Mouse (Mus musculus) testis, adult 2 months (tissue): ENCODE measurements around the gene Sorcs3.

Experiments
- CTCF ChIP-seq: fragments of 200-500 bp; IDR thresholded peaks from 2 replicates; pipeline ENCODE4 v1.5.1; 2012; ENCODE audit warnings: low read depth, mild to moderate bottlenecking, inconsistent platforms, low read length, moderate library complexity; ENCODE audit not compliant: control insufficient read depth, insufficient read depth, insufficient replicate concordance
- POLR2A ChIP-seq: fragments of 200-500 bp; IDR thresholded peaks from 2 replicates; pipeline ENCODE4 v1.6.1; 2012; ENCODE audit warnings: low read depth, mild to moderate bottlenecking, inconsistent platforms, low read length, moderate library complexity; ENCODE audit not compliant: control insufficient read depth

GRCm38 (mm10) chr19:48469791-48470410 is 264.1 kb downstream of the Sorcs3 start:
- no peak for TF ChIP-seq CTCF
- no peak for TF ChIP-seq POLR2A
